In the genomic region with DNA sequence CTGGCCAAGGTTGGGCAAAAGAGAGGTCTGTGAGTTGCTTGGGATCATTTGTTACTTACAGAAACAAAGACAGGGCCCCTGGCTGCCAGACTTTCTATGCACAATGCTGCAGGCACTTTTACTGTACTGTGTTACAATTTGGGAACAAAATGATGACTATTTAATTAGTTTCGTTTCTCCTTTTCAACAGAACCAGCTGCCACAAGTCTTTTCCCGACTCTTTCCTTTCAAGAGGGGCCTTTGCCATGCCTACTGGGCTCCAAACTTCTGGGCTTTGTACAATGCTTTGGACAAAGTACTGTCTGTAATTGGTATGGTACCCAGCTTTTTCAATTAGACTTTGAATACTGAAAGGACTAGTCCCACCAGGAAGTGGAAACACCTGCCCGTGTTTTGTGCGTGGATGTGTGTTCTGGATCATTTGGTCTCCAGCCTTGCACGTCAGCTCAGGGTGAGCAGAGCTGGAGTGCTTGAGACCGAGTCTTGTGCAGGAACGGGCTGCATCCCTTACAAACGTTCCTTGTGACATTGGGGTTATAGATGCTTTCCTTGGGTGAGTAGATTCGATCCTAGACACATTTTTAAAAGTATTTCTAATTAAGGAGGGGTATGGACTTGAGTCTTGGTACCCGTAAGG, we compare ENCODE assay signal across 15 mouse cellular contexts. TPM values are rescaled to one million over a fixed set of nuclear protein-coding genes. Genes with fewer than 3 reads are reported as not detected.
"Had no signal": no experiment of that assay in that cellular context is flagged by ENCODE, and none has a peak within 500 bp of the region (broad histone marks: within the 10 kb centered on the region; RNA-seq: fewer than 3 reads in every experiment).

No protein-coding gene starts in this region.

- H3K4me2 ChIP-seq: limb, embryonic 15.5 days; midbrain, embryonic 15.5 days; neural tube, embryonic 13.5 days had no signal

- H3K9ac ChIP-seq: limb, embryonic 15.5 days; liver, embryonic 14.5 days; midbrain, embryonic 15.5 days; neural tube, embryonic 13.5 days had no signal

- H3K9me3 ChIP-seq: limb, embryonic 15.5 days; midbrain, embryonic 10.5 days; midbrain, embryonic 15.5 days; neural tube, embryonic 13.5 days had no signal

- DNase-seq: kidney, postnatal 10 days; kidney, postnatal 4 days; lung, adult 18-20 months; retina, postnatal 1 day; right cerebral cortex, postnatal 4 days; spleen, adult 18-20 months; thymus, adult 2 months; thymus, postnatal 25 days had no signal

- H3K27ac ChIP-seq: layer of hippocampus, adult 2 months; limb, embryonic 15.5 days; liver, embryonic 14.5 days; midbrain, embryonic 10.5 days; midbrain, embryonic 15.5 days; neural tube, embryonic 13.5 days had no signal

- ATAC-seq: midbrain, embryonic 15.5 days had no signal

- H3K4me1 ChIP-seq: limb, embryonic 15.5 days; midbrain, embryonic 10.5 days; midbrain, embryonic 15.5 days; neural tube, embryonic 13.5 days had no signal

- H3K4me3 ChIP-seq: layer of hippocampus, adult 2 months; limb, embryonic 15.5 days; midbrain, embryonic 10.5 days; midbrain, embryonic 15.5 days; neural tube, embryonic 13.5 days had no signal

- H3K27me3 ChIP-seq: limb, embryonic 15.5 days; midbrain, embryonic 15.5 days; neural tube, embryonic 13.5 days had no signal

RNA-seq across cellular contexts. Expression of a gene that starts 33.9 kb away (rescaled TPM):
- total RNA-seq: megakaryocyte progenitor cell, adult 5-6 weeks had no signal
